Mouse (Mus musculus) kidney, adult 11 months (tissue): ENCODE measurements around the gene Syce1.

Source experiments
- DNase-seq: peaks from one replicate; pipeline ENCODE4 v3.0.0; 2022

Gene Syce1

GRCm38 (mm10) chr7:140787406-140788052 is at the start of gene Syce1:
TSS of gene Syce1 (minus strand) at chr7:140787852.
- no peak for DNase-seq

- DNase-seq, result no peak
Observed at GRCm38 (mm10) chr7:140836243-140837115, 48.8 kb upstream of the Syce1 start.

- DNase-seq, result no peak
Observed at GRCm38 (mm10) chr7:140835758-140836087, 48.1 kb upstream of the Syce1 start.

- DNase-seq, result peak; percentile 68
Observed at GRCm38 (mm10) chr7:140834968-140835757, 47.5 kb upstream of the Syce1 start, which contains the start of gene Urah. TSS of gene Urah (plus strand) at chr7:140835018.

GRCm38 (mm10) chr7:140833341-140833740 is 45.7 kb upstream of the Syce1 start:
- DNase-seq, result no peak

- DNase-seq, result no peak
Observed at GRCm38 (mm10) chr7:140831447-140831846, 43.8 kb upstream of the Syce1 start.

- peak; percentile 87 for DNase-seq
Observed at GRCm38 (mm10) chr7:140828171-140828881, 40.7 kb upstream of the Syce1 start.

- no peak for DNase-seq
Observed at GRCm38 (mm10) chr7:140822731-140823130, 35.1 kb upstream of the Syce1 start.

GRCm38 (mm10) chr7:140821653-140822329 is 34.1 kb upstream of the Syce1 start, which contains the start of gene Zfp941:
TSS of gene Zfp941 (minus strand) at chr7:140822178.
- peak; percentile 53 for DNase-seq

GRCm38 (mm10) chr7:140821305-140821652 is 33.6 kb upstream of the Syce1 start:
- DNase-seq, result no peak

GRCm38 (mm10) chr7:140820173-140820572 is 32.5 kb upstream of the Syce1 start:
- no peak for DNase-seq

GRCm38 (mm10) chr7:140812850-140813249 is 25.2 kb upstream of the Syce1 start:
- DNase-seq, result no peak

- no peak for DNase-seq
Observed at GRCm38 (mm10) chr7:140811714-140812113, 24.1 kb upstream of the Syce1 start.

- no peak for DNase-seq
Observed at GRCm38 (mm10) chr7:140810496-140810895, 22.8 kb upstream of the Syce1 start.

- DNase-seq, result peak; percentile 75
Observed at GRCm38 (mm10) chr7:140805704-140806103, 18.1 kb upstream of the Syce1 start.

GRCm38 (mm10) chr7:140802629-140803028 is 15.0 kb upstream of the Syce1 start:
- DNase-seq, result peak; percentile 76

GRCm38 (mm10) chr7:140798212-140798611 is 10.6 kb upstream of the Syce1 start:
- DNase-seq, result no peak

- no peak for DNase-seq
Observed at GRCm38 (mm10) chr7:140797619-140798018, 10.0 kb upstream of the Syce1 start.

- DNase-seq, result no peak
Observed at GRCm38 (mm10) chr7:140793541-140793940, 5.9 kb upstream of the Syce1 start.

GRCm38 (mm10) chr7:140788053-140788435 is 392 bp upstream of the Syce1 start:
- no peak for DNase-seq

- no peak for DNase-seq
Observed at GRCm38 (mm10) chr7:140780548-140780947, 7.1 kb downstream of the Syce1 start.
